Mouse (Mus musculus) T-helper 1 cell (primary cell): Measurements from ENCODE around the gene Pcsk6.
"Not testable (repeated sequence)": the region's sequence is repeated elsewhere in the genome, so short reads cannot be mapped to it uniquely, and the experiment has no call there.

Experiments
- in situ Hi-C: fragments of 300-600 bp; cut with MboI, MseI; formaldehyde crosslinking; loops from one replicate; pipeline ENCODE4 v1.15.1; 2025; ENCODE audit warnings: high pct_unique_total_duplicates

Pcsk6 gene

DNA sequence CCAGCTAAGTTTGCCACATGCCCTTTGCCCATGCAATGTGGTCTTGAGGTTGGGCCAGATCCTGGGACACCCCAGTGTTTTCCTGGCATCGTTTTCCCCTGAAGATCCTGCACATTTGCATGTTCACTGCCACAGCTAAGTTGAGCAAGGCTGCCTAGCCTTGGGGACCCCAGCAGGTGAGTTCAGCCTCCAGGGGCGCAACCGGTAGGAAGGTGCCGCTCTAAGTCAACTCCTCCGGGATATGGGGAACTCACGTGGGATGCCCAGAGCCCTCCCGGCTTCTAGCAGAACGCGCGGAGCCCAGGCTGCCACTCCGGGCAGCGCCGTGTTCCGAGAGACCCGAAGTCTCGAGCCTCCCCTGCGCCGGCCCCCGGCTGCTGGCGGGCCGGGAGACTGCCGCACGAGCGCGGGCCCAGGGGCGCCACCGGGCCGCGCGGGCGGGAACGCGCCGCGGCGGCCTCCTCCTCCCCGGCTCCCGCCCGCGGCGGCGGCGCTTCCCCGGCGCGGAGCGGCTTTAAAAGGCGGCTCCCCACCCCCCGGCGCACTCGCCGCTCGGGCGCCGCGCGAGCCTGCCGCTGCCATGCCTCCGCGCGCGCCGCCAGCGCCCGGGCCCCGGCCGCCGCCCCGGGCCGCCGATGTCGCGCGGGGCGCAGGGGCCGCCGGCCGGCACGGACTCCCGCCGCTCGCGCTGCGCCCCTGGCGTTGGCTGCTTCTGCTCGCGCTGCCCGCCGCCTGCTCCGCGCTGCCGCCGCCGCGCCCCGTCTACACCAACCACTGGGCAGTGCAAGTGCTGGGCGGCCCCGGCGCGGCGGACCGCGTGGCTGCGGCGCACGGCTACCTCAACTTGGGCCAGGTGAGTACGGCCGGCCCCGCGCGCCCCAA, at the start of gene Pcsk6:
Pcsk6 (plus strand) TSS at position 144 of the 882 bp plus-strand sequence.
- in situ Hi-C loops, result no loop called here

DNA sequence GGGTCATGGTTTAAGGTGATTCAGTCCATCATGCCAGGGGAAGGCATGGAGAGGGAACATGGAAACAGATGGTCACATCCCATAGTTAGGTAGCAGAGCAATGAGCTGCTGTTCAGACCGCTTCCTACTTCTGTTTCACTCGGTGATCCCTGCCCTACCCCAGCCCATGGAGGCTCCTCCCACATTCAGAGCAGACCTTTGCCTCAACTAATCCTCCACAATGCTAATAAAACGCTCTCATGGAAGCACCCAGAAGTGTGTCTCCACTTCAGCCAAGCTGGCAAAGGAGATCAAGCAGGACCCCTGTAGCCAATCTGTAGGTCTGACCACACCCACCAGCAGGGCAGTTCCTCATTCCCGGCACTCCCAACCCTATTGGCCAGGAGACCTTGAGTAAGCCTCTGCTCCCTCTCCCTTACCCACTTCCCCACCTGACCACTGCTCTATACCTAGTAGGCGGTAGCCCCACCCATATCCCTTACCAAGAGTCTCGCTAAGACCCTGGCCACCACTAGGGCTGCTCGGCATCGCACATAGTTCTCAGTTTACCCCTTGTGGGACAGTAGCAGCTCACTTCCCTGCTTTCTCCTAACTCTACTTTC, 47.8 kb upstream of the Pcsk6 start:
- in situ Hi-C loops, result no loop called here

DNA sequence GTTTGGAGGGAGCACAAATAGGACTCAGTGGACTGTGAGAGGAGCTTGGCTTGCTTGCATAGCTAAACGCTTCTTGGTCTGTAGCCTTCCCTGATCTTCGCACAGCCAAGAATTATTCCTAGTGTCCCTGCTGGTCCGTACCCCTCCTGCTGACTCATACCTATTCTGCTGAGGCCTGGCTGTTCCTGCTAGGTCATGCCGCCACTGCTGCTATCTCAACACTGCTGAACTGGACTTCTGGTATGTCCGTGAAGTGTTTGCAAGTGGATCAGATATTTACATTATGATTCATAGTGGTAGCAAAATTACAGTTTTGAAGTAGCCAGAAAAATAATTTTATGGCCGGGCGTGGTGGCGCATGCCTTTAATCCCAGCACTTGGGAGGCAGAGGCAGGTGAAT, 44.0 kb upstream of the Pcsk6 start:
- in situ Hi-C loops, result no loop called here

DNA sequence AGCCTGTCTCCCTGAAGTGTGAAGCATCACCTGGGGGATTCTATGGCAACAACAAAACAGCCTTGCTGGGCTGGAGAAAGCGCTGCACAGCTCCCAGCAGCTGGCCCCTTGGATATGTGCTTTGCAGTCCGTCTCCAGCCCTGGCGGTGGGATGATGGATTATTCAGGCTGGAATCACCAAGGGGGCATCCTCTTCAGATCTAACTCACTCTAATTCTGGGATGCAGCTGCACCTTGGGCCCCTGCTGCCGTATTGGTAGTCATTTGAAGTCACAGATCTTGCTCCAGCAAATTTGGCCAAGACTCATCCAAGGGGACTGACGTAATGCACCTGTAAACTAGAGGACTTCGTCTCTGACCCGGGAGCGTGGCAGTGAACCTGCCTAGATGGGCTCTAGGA, 41.1 kb upstream of the Pcsk6 start:
- in situ Hi-C loops, result no loop called here

DNA sequence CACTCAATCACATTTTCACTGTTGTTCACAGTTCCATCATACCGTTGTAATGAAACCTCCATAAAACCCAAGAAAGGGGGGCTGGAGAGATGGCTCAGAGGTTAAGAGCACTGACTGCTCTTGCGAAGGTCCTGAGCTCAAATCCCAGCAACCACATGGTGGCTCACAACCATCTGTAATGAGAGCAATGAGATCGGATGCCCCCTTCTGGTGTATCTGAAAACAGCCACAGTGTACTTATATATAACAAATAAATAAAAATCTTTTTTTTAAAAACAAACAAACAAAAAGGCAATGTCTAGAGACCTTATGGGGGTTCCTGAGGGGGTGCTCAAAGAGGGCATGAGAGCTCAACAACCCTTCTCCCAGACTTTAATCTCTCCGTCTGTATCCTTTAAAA, 39.6 kb upstream of the Pcsk6 start:
- in situ Hi-C loops, result not testable (repeated sequence)

DNA sequence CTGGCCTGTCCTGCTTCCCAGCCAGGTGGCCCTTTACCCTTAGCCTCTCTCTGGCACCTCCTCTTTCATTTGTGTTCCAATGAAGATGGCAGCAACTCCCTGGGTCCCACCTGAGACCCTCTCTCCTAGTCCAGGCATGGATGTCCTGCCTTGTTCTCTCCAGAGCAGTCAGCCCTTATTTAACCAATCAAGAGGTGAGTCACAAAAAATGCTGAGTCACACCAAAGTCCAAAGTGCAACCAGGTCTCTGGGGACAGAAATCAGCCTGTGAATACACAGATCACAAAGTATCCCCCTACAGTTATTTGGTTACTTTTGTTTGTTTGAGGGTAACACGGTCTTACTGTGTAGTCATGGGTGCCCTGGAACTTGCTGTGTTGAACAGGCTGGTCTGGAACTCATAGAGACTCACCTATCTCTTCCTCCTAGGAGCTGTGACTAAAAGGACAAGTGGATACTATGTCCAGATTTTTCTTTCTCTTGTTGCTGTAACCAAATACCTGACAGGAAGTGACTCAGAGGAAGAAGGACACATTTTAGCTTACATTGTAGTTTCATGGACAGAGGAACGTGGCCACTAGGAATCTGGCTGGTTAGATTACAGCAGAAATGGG, 38.9 kb upstream of the Pcsk6 start:
- in situ Hi-C loops, result no loop called here

DNA sequence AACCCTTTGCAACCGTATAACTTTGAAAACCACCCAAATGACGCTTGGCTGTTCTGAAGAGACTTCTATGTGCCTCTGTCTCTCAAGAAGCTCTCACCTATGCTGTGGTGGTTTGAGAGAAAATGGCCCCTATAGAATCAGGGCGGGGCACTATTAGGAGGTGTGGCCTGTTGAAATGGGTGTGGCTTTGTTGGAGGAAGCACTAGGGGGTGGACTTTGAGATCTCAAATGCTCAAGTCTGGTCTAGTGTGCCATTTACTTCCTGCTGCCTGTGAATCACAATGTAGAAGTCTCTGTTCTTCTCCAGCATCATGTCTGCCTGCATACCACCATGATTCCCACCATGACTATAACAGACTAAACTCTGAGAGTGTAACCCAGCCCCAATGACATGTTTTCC, 21.8 kb upstream of the Pcsk6 start:
- in situ Hi-C loops, result no loop called here

DNA sequence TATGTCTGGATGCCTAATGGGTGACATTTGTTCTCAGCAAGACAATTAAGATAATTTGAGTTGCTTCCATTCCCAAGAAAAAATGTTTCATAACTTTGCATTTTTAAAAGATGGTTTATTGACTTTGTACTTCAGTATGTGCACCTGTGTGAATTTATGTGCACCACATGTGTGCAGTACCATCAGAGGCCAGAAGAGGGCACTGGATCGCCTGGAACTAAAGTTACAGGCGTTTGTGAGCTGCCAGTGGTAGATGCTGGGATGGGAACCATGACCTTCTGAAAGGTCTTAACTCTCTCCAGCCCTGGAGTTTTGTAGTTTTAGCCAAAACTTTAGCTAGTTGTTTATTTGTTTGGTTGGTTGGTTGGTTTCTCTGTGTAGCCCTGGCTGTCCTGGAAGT, 18.3 kb upstream of the Pcsk6 start:
- in situ Hi-C loops, result no loop called here

DNA sequence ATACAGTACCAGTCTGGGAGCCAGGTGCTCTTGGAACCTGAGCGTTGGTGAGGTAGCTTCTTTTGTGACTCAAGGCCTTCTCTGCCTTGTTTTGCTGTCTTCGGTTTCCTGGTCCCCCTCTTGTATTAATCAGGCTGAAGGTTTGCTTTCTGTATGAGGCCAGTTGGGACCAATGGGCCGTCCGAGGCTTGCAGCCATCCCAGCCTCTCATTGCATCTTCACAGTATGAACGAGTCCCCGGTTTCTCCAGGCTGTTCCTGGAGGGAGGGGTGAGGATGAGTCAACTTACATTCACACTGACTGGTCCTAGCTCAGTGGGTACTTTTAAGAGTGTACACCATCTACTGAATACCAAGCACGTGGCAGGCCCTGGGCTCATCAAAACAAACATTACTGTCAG, 553 bp upstream of the Pcsk6 start:
- in situ Hi-C loops, result no loop called here

DNA sequence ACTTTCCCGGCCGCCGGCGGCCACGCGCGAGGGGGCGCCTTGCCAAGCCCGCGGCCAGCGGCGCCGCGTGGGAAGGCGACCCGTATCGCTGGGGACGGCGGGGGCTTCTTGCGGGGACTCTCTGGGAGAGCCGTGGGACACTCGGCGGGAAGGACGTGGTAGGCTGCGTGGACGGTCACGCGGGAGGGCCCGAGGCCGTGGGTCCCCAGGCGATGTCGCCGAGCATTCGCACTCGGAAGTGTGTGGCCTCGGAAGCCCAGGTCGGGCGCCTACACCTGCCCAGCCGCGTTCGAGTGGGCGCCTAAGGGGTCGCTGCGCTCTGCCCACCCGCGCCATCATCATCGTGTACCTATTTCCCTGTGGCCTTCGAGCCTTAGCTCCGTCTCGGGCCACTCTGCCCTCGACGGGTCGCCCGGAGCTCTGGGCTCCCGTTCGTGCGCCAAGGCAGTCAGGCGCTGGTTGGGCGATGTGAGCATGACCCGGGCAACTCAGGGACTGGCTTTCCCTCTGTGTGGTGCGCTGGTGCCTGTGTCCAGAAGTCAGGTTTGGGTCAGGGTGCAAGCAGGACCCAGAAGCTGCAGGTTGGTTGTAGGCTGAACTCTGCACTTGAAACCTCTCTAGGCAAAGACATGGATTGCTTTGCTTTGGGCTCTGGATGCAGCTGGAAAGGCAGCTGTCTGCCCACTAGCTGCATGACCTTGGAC, 1.1 kb downstream of the Pcsk6 start:
- in situ Hi-C loops, result no loop called here

DNA sequence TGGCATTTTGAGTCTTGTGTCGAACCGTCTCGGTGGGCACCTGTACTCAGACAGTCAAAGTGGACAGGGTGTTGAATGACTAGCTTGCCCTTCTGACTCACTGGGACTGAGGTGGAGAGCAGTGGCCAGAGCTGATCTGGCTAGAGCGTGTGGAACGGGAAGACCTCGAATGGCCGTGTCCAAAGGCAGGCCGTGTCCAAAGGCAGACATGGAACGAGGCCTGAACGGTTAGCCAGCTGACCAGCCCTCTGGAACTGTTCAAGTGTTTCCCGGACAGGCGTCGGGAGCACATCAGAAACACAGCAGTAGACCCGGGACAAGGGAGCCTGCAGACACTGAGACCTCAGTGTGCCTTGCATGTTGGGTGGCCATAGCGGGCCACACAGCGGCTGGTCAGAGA, 7.6 kb downstream of the Pcsk6 start:
- in situ Hi-C loops, result no loop called here

DNA sequence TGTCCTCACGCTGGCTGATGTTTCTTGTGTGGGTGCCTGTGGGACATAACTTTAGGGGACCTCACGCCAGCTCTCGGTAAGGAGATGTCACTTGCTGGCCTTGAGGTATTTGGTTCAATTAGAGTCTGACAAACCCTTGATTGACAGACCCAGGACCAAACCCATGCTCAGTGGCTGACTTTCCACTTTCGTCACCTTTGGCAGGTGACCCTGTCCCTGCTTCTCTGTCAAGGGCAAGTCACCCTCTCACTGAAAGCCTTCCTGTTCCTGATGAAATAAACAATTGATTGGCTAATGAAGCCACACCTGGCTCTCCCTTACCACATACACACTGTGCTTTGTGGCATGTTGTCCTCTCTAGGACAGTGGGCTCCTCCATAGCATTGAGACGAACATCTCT, 8.3 kb downstream of the Pcsk6 start:
- in situ Hi-C loops, result no loop called here

DNA sequence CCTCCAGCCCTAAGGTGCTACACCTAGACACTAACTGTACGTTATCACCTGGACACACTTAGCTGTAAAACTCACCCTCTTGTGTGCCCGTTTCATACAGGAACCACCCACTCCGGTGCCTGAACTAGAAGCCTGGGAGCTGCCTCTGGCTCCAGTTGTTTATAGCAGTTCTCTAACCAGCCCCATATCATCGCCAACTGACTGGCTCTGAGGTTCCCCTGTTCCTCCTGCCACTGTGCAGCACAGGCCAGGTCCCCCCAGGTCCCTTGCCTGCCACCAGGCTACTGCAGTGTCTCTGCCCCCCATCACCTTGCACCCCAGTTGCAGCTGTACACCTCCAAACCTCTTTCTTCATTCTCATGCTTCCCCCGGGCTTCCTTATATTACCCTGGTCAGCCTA, 8.7 kb downstream of the Pcsk6 start:
- in situ Hi-C loops, result no loop called here

DNA sequence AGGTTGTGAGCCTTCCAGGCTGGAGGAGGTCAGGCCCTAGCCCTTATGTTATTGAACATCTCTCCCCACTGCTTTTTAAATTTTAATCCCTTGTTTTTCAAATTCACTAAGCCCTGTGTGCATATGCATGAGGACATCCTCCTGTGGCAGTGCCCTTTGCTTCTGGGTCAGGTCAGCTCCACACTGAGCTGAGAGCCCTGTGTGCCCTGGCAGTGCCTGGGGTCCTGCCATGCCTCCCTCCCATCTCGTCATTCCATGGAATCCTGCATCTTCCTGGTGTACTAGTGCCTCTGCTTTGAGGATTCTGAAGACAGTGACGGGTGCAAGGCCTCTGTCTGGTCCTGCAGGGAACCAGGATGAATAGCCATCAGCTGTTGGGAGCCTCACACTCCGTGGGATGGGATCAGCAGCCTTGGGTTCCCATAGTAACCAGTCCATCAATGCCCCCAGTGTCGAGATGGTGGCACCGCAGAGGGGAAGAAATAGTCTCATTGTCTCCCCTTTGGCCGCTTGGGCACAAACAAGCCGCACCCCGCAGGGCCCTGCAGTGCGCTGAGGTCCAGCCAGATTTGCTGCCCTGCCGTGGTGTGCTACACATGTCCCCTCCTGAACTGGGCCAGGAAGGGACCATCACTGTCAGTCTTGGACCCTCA, 9.5 kb downstream of the Pcsk6 start:
- in situ Hi-C loops, result no loop called here

DNA sequence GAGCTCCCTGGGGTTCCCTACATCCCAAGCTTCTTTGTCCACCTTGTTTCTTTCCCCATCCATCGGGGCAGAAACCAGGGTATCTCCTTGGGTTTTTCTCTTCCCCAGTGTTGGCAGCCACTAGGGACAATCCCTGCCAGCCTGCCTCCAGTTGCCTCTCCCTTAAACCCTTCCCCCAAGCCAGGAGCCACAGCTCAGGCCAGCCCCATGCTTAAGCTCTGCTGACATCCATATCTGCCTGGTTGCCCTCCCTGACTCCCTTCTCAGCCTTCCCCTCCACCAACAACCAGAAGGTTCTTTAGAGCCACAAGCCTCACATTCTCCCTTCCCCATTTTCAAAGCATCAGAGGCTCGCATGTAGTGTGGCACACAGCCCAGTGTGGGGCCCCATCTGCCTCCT, 10.3 kb downstream of the Pcsk6 start:
- in situ Hi-C loops, result no loop called here

DNA sequence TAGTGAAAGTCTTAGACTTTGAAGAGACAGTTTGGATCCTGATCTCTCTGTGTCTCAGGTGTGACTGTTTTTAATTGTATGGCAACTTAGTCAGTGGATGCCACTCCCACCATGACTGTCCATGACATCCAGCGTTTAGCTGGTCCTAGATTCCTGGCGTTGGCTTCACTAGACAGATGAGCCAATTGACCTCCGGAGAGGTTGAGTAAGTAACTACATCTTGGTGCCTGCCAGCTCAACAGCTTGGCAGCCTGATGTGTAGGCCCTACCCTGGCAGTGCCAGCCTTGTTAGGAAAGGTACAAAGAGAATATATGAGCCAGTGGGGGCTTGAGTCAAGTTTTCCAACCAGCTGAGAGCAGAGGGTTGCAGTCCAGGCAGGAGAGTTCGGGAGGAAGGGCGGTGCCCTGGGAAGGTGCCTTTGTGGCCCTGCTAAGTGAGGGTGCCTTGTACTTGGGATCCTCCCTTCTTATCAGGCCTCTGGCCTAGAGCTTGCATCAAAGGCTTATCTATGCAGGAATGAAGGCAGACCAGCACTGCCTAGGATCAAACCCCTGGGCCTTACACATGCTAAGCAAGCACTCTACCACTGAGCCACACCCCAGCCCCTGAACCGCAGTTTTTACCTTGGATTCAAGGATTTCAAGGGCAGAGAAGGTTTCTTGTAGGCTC, 11.8 kb downstream of the Pcsk6 start:
- in situ Hi-C loops, result no loop called here

DNA sequence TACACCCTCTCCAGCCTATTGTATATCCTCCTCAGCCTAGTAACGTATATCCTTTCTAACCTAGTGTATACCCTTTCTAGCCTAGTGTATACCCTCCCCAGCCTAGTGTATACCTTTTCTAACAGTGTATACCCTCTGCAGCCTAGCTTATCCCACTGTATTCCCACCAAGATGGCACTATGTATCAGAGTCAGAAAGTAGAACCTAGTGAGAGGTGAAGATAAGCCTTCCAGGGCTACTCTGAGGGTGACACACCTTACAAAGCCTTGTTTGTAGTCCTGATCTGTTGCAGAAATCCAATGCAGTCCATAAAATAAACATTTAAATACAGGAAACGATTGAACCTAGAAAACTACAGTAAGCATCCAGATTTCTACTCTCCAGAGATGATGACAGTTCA, 12.4 kb downstream of the Pcsk6 start:
- in situ Hi-C loops, result no loop called here

DNA sequence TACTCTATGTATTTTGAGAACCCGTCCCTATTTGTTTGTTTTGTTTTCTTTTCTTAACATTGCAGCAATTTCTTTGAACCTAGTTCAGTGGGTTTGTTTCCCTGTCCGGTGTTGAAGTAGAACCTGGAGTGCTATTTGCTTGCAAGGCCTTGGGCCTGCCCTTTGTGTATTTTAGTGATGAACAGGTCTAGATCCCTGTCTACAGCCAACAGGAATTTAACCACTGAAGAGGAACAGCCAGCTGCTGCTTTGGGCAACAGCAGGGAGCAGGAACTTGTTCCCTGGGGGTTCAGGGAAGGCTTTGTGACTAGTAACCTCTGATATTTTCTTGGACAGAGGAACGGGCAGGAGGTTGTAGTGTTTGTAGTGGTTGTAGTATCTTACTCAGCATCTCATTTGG, 15.1 kb downstream of the Pcsk6 start:
- in situ Hi-C loops, result no loop called here

DNA sequence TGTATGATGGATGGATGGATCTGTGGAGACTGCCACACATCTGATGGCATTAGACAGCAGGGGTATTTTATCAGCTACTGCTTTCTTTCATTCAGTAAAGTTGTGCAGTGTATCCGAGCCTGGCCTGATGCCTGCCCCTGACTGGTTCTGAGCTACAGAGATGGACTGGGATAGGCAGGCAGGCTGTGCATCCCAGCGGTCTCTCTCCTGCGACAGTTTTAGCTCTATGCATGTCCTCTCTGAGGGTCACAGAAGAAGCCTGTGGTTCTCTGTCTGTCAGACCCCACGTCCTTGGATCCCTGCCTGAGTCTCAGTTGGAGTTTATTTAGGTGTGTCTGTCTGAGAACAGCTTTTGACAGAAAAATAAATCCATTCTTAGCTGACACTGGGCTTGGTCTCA, 16.7 kb downstream of the Pcsk6 start:
- in situ Hi-C loops, result no loop called here

DNA sequence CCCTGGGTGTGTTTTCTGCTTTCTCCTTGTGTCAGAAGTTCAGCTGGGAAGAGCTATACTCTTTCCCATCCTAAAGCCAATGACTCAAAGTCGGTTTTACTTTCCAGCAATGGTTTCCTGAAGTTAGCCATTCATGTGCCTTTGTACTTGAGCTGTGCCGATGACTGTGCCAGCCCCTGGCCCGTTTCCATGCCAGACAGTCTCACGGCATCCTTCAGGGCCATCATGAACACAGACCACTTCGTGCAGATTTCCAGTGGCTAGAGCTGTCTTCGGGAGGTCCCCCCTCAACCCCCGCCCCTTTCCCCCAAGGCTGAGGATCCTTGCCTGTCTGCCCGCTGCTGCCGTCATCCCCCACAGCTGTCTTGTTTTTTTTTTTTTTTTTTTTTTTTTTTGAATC, 17.8 kb downstream of the Pcsk6 start:
- in situ Hi-C loops, result no loop called here

DNA sequence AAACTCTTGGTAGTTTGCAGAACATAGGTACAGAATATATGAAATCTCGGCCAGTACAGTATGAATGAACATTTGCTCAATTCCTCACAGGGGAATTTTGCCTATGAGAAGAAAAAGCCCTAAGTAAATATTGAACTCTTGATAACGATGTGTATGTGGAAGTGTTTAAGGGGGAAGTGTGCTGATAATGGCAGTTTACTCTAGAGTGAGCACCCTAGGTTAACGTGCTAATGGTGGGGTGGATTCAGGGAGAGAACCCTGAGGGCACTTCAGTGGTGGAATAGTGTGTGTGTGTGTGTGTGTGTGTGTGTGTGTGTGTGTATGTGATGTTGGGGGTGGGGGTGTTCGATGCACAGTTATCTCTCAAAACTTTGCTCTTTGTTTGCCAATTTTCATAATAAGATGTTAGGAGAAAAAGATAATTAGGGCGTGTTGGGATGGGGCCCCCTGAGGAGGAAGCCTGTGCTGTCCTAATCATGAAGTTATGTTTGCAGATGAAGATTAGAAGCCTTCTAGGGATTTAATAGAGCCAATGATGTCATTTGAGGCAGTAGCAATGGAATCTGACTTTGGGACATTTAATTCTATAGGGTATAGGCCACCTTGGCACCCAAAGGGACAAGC, 19.2 kb downstream of the Pcsk6 start:
- in situ Hi-C loops, result no loop called here
